Mouse (Mus musculus) midbrain, embryonic 14.5 days (tissue): ENCODE data around the gene Card19. TPM values are rescaled to one million over a fixed set of nuclear protein-coding genes. Genes with fewer than 3 reads are reported as not detected.

Experiments used
- ATAC-seq: fragments of 200-750 bp; cut with Nextera tagmentation; 2 replicates; pipeline ENCODE4 v1.8.0; 2017; ENCODE audit warnings: moderate number of reproducible peaks, moderate library complexity; ENCODE audit not compliant: low FRiP score, low TSS enrichment
- DNase-seq: peaks from one replicate; pipeline ENCODE4 v3.0.0-alpha.2; 2015
- H3K27ac ChIP-seq: fragments of 300-500 bp; sonication (generic); replicated peaks from 2 replicates; pipeline ENCODE4 v1.5.1; 2014; ENCODE audit warnings: mild to moderate bottlenecking, low read depth, low read length, moderate library complexity
- H3K27me3 ChIP-seq: fragments of 300-500 bp; sonication (generic); 2 replicates; pipeline ENCODE4 v1.6.1; 2014; ENCODE audit warnings: low read length, control low read depth, mixed read lengths; ENCODE audit not compliant: control insufficient read depth, insufficient read depth
- H3K36me3 ChIP-seq: fragments of 300-500 bp; sonication (generic); 2 replicates; pipeline ENCODE4 v1.6.1; 2014; ENCODE audit warnings: low read length, control low read depth; ENCODE audit not compliant: control insufficient read depth, insufficient read depth
- H3K4me1 ChIP-seq: fragments of 300-500 bp; sonication (generic); 2 replicates; pipeline ENCODE4 v1.6.1; 2014; ENCODE audit warnings: mild to moderate bottlenecking, antibody characterized with exemption, low read length, control low read depth; ENCODE audit not compliant: control insufficient read depth, insufficient read depth
- H3K4me2 ChIP-seq: fragments of 300-500 bp; sonication (generic); 2 replicates; pipeline ENCODE4 v1.6.1; 2014; ENCODE audit warnings: mild to moderate bottlenecking, low read length, moderate library complexity
- H3K4me3 ChIP-seq: fragments of 300-500 bp; sonication (generic); replicated peaks from 2 replicates; pipeline ENCODE4 v1.5.1; 2014; ENCODE audit warnings: low read depth, low read length
- H3K9ac ChIP-seq: fragments of 300-500 bp; sonication (generic); replicated peaks from 2 replicates; pipeline ENCODE4 v1.6.1; 2014; ENCODE audit warnings: mild to moderate bottlenecking, low read length, moderate library complexity
- H3K9me3 ChIP-seq: fragments of 300-500 bp; sonication (generic); 2 replicates; pipeline ENCODE4 v1.6.1; 2016; ENCODE audit warnings: low read length, control low read depth, mixed read lengths; ENCODE audit not compliant: control insufficient read depth
- WGBS: fragments of 180-500 bp; shearing (Covaris S2); extraction: QIAGEN DNeasy Blood & Tissue Kit; methylation state at CpG from one replicate; pipeline ENCODE4 v1.1.7; 2014; 5-methylcytosine and 5-hydroxymethylcytosine counted together
- polyA plus RNA-seq: library from polyadenylated mRNA; unstranded; fragments of >200 nt; fragmentation: Nextera tagmentation; extraction: Ambion mirVana; gene quantifications from 2 replicates; pipeline ENCODE4 v1.2.1, GENCODE M21; 2014

Gene Card19
- polyA plus RNA-seq, 1 experiment from 2014 or later = 20.6 TPM

- 18% methylated on average over 8 of the region's 8 CpGs for WGBS
- H3K9ac ChIP-seq = 0 out of 2 replicates have a peak within 1 kb of the TSS, but pooled peaks have one; percentile 26
Observed at GRCm38 (mm10) chr13:49248467-49248862, 32.6 kb upstream of the Card19 start, which contains the start of gene Susd3. Susd3 (minus strand) TSS chr13:49248706.

GRCm38 (mm10) chr13:49247740-49248466 is 32.1 kb upstream of the Card19 start:
- peak overlapping the region; percentile 54 for H3K4me2 ChIP-seq
- H3K9me3 ChIP-seq = no peaks in the 10 kb centered on the region
- no peak overlapping the region for H3K27ac ChIP-seq
- DNase-seq (peak; percentile 35), ATAC-seq (no peak)
- WGBS = under 1% methylated on average over 58 of the region's 58 CpGs
- peaks cover 29% of the 10 kb centered on the region for H3K27me3 ChIP-seq
- 0 out of 2 replicates have a peak overlapping the region, but pooled peaks have one; percentile 26 for H3K9ac ChIP-seq
- peak overlapping the region; percentile 28 for H3K4me3 ChIP-seq
- H3K36me3 ChIP-seq = no peaks in the 10 kb centered on the region
- peaks cover 7% of the 10 kb centered on the region; the same call in 1 of the 2 replicates for H3K4me1 ChIP-seq

More at GRCm38 (mm10) chr13:49248467-49248862, 32.6 kb upstream of the Card19 start, which contains the start of gene Susd3:
- peaks cover 7% of the 10 kb centered on the region; the same call in 1 of the 2 replicates for H3K4me1 ChIP-seq
- DNase-seq (no peak), ATAC-seq (no peak)
- H3K4me2 ChIP-seq = peak within 1 kb of the TSS; percentile 54
- no peak within 1 kb of the TSS for H3K27ac ChIP-seq
- peak within 1 kb of the TSS; percentile 28 for H3K4me3 ChIP-seq
- peaks cover 29% of the 10 kb centered on the region for H3K27me3 ChIP-seq
- H3K36me3 ChIP-seq = no peaks in the 10 kb centered on the region
- no peaks in the 10 kb centered on the region for H3K9me3 ChIP-seq

GRCm38 (mm10) chr13:49247232-49247739 is 31.4 kb upstream of the Card19 start:
- ATAC-seq = no peak

GRCm38 (mm10) chr13:49246626-49247025 is 30.8 kb upstream of the Card19 start:
- no peak for ATAC-seq
- H3K9me3 ChIP-seq = no peaks in the 10 kb centered on the region
- no peak overlapping the region for H3K4me3 ChIP-seq
- 64% methylated on average over 2 of the region's 2 CpGs for WGBS
- no peak overlapping the region for H3K4me2 ChIP-seq
- H3K27me3 ChIP-seq = peaks cover 29% of the 10 kb centered on the region
- no peak overlapping the region for H3K27ac ChIP-seq
- H3K9ac ChIP-seq = no peak overlapping the region
- no peaks in the 10 kb centered on the region for H3K36me3 ChIP-seq
- peaks cover 7% of the 10 kb centered on the region; the same call in 1 of the 2 replicates for H3K4me1 ChIP-seq
- DNase-seq = no peak

More at GRCm38 (mm10) chr13:49247232-49247739, 31.4 kb upstream of the Card19 start:
- Histone ChIP-seq H3K4me3 (peak overlapping the region; percentile 28), H3K27me3 (peaks cover 29% of the 10 kb centered on the region), H3K4me2 (peak overlapping the region; percentile 54), H3K9me3 (no peaks in the 10 kb centered on the region), H3K4me1 (peaks cover 7% of the 10 kb centered on the region; the same call in 1 of the 2 replicates), H3K36me3 (no peaks in the 10 kb centered on the region), H3K9ac (no peak overlapping the region), H3K27ac (no peak overlapping the region)
- DNase-seq = no peak
- 37% methylated on average over 12 of the region's 12 CpGs for WGBS

GRCm38 (mm10) chr13:49246011-49246410 is 30.2 kb upstream of the Card19 start:
- H3K9ac ChIP-seq = no peak overlapping the region
- 84% methylated on average over 3 of the region's 3 CpGs for WGBS
- H3K4me3 ChIP-seq = no peak overlapping the region
- no peaks in the 10 kb centered on the region for H3K9me3 ChIP-seq
- DNase-seq (no peak), ATAC-seq (no peak)
- peaks cover 7% of the 10 kb centered on the region; the same call in 1 of the 2 replicates for H3K4me1 ChIP-seq
- H3K4me2 ChIP-seq = no peak overlapping the region
- no peak overlapping the region for H3K27ac ChIP-seq
- peaks cover 29% of the 10 kb centered on the region for H3K27me3 ChIP-seq
- H3K36me3 ChIP-seq = no peaks in the 10 kb centered on the region

- Histone ChIP-seq H3K4me1 (peaks cover 7% of the 10 kb centered on the region; the same call in 1 of the 2 replicates), H3K4me3 (no peak overlapping the region), H3K27me3 (peaks cover 29% of the 10 kb centered on the region), H3K27ac (no peak overlapping the region), H3K9ac (no peak overlapping the region), H3K4me2 (no peak overlapping the region), H3K36me3 (no peaks in the 10 kb centered on the region), H3K9me3 (no peaks in the 10 kb centered on the region)
- DNase-seq (no peak), ATAC-seq (no peak)
- WGBS = 48% methylated on average over 4 of the region's 4 CpGs
Observed at GRCm38 (mm10) chr13:49245251-49245650, 29.4 kb upstream of the Card19 start.

- H3K9me3 ChIP-seq = no peaks in the 10 kb centered on the region
- H3K27ac ChIP-seq = no peak overlapping the region
- no peak overlapping the region for H3K9ac ChIP-seq
- 94% methylated on average over 2 of the region's 2 CpGs for WGBS
- H3K36me3 ChIP-seq = no peaks in the 10 kb centered on the region
- peaks cover 7% of the 10 kb centered on the region; the same call in 1 of the 2 replicates for H3K4me1 ChIP-seq
- ATAC-seq (no peak), DNase-seq (no peak)
- peaks cover 27% of the 10 kb centered on the region for H3K27me3 ChIP-seq
- H3K4me3 ChIP-seq = no peak overlapping the region
- H3K4me2 ChIP-seq = no peak overlapping the region
Observed at GRCm38 (mm10) chr13:49243492-49243891, 27.7 kb upstream of the Card19 start.

- Histone ChIP-seq H3K27me3 (peaks cover 17% of the 10 kb centered on the region), H3K4me3 (no peak overlapping the region), H3K9ac (no peak overlapping the region), H3K9me3 (no peaks in the 10 kb centered on the region), H3K36me3 (no peaks in the 10 kb centered on the region), H3K27ac (no peak overlapping the region), H3K4me1 (peaks cover under 1% of the 10 kb centered on the region; the same call in 1 of the 2 replicates), H3K4me2 (no peak overlapping the region)
- 74% methylated on average over 9 of the region's 9 CpGs for WGBS
- no peak for DNase-seq
- ATAC-seq = no peak
Observed at GRCm38 (mm10) chr13:49242321-49243065, 26.7 kb upstream of the Card19 start.
